Mouse (Mus musculus): ENCODE data around the gene Bin2. TPM values are rescaled to one million over a fixed set of nuclear protein-coding genes. Genes with fewer than 3 reads are reported as not detected.

Bin2 gene
- polyA plus RNA-seq, 1 experiment = 23.9 TPM

DNA sequence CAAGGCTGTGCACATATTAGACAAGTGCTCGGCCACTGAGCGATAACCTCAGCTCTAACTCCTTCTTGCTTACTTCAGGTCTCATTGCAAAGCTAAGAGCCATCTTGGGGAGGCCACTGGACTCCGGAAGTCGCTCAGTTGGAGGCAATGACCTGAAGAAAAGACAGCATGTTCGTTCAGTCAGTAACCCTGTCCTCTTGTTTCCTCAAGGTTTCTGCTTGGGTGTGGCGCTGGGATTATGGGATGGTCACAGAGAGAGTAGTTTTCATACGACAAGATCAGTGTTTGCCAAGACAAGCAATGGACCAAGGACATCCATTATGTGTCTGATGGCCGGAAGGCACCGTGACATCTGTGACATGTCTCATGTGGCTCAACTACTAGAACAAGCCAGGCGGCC, 5.2 kb upstream of the Bin2 start:
- WGBS = 85% methylated on average over 10 of the region's 10 CpGs
- H3K4me3 ChIP-seq (replicated peaks; ENCODE audit: extremely low read depth, low read depth, low read length) = no peak overlapping the region
- TF ChIP-seq POLR2A (IDR thresholded peaks at IDR 0.05; ENCODE audit: borderline replicate concordance, extremely low read depth, low read depth, low read length) (no peak), CTCF (IDR thresholded peaks at IDR 0.05; ENCODE audit: insufficient read depth, low read length) (no peak)
- H3K4me1 ChIP-seq (ENCODE audit: control insufficient read depth, insufficient read depth, low read length) = no peaks in the 10 kb centered on the region
- DNase-seq = no peak

DNA sequence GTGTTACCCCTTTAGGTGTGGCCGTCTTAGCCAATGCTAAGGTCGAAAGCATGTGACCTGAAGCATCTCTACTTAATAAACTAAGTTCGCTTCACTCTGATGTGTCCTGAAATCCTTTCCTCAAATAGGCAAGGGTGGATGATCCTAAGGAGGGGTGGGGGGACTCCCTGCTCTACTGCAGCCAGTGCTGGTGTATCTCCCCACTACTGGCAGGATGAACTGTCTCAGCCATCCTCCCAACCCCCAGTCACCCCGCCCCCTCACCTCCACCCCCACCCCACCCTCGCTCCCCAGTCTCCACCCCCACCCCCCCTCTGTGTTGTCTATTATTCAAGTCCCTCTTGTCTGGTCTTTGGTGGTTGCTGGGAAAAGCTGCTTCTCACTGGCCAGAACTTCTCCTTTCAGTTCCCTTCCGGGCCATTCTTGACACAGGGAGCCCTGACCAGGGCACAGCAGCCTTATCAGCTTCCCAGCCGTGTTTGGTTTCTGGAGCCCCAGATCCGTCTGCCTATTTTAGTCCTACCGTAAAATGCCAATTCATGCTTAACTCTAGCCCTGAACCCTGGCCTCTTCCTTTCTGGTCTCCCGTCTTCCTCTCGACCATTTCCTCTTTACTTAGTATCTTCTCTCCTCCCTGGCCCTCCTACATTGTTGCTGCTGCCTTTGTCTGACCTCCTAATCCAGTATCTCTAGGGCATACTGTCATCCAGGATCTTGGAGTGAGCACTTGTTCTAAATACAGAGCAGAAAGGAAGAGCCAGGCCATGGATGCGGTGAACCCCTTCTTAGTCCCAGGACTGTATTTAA, 4.4 kb upstream of the Bin2 start:
- DNase-seq = no peak
- WGBS = 36% methylated on average over 12 of the region's 12 CpGs

DNA sequence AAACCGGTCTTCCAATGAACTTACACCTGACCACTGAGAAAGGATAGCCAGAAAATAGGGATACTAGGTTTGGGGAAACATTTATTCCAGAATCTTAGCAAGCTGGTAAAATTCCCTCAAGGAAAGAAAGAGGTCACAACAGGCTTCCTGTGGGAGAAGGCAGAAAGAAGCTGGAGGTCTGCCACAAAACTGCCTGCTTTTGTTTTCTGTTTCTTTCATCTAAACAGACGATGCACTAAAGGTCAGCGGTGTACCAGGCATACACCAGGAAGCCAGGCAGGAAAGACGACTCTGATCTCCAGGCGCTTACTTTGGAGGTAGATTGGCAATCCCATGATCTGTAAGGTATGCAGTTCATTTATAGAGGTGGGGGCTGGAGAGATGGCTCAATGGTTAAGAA, 1.5 kb upstream of the Bin2 start:
- TF ChIP-seq CTCF (IDR thresholded peaks at IDR 0.05; ENCODE audit: insufficient read depth, low read length) (no peak), POLR2A (IDR thresholded peaks at IDR 0.05; ENCODE audit: borderline replicate concordance, extremely low read depth, low read depth, low read length) (no peak)
- no peak overlapping the region for H3K4me3 ChIP-seq (replicated peaks; ENCODE audit: extremely low read depth, low read depth, low read length)
- no peak for DNase-seq
- 0 out of 2 replicates have a peak, but pooled peaks cover 3% of the 10 kb centered on the region for H3K4me1 ChIP-seq (ENCODE audit: control insufficient read depth, insufficient read depth, low read length)
- 62% methylated on average over 5 of the region's 5 CpGs for WGBS

More for the DNA sequence above, 4.4 kb upstream of the Bin2 start:
- Histone ChIP-seq H3K4me1 (ENCODE audit: control insufficient read depth, insufficient read depth, low read length) (no peaks in the 10 kb centered on the region), H3K4me3 (replicated peaks; ENCODE audit: extremely low read depth, low read depth, low read length) (no peak overlapping the region)
- TF ChIP-seq POLR2A (IDR thresholded peaks at IDR 0.05; ENCODE audit: borderline replicate concordance, extremely low read depth, low read depth, low read length) (no peak), CTCF (IDR thresholded peaks at IDR 0.05; ENCODE audit: insufficient read depth, low read length) (no peak)

GRCm38 (mm10) chr15:100670004-100670403, 651 bp upstream of the Bin2 start:
- no peak for DNase-seq
- Histone ChIP-seq H3K4me3 (replicated peaks; ENCODE audit: extremely low read depth, low read depth, low read length) (no peak overlapping the region), H3K4me1 (ENCODE audit: control insufficient read depth, insufficient read depth, low read length) (0 out of 2 replicates have a peak, but pooled peaks cover 3% of the 10 kb centered on the region)
- WGBS = 81% methylated on average over 8 of the region's 8 CpGs
- TF ChIP-seq POLR2A (IDR thresholded peaks at IDR 0.05; ENCODE audit: borderline replicate concordance, extremely low read depth, low read depth, low read length) (no peak), CTCF (IDR thresholded peaks at IDR 0.05; ENCODE audit: insufficient read depth, low read length) (no peak)

DNA sequence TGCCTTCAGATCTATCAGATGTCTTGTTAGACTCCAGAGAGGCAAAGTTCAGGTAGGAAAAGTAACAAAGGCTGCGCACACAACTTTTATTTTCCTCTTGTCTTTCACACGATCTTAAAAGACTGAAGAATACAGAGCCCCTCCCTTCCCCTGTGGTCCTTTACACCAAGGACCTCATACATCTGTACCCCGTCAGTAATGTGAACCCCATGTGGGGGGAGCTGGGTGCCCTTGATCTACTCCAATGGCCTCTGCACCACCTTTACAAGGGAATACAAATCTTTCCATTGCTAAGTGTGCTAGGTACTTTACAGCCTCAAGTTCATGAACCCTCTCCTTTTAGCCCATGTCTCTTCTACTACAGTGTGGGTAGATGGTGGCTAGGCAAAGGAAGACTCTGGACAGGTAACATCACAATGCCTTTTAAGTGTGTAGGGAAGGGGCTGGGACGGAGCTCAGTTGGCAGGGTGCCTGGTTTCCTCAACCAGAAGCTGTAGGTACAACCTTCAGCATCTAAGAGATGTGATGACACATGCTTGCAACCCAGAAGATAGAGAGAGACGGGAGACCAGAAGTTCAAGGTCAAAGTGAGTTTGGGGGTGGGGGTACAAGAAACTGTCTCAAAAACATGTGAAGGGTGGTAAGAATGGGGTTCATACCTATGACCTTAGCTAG, 1.3 kb downstream of the Bin2 start:
- no peak for DNase-seq
- TF ChIP-seq POLR2A (IDR thresholded peaks at IDR 0.05; ENCODE audit: borderline replicate concordance, extremely low read depth, low read depth, low read length) = no peak
- peak overlapping the region; percentile 20 for H3K4me3 ChIP-seq (replicated peaks; ENCODE audit: extremely low read depth, low read depth, low read length)

GRCm38 (mm10) chr15:100667420-100667819, 1.9 kb downstream of the Bin2 start:
- WGBS = 58% methylated on average over 6 of the region's 6 CpGs
- no peak overlapping the region for H3K4me3 ChIP-seq (replicated peaks; ENCODE audit: extremely low read depth, low read depth, low read length)
- DNase-seq = no peak
- TF ChIP-seq POLR2A (IDR thresholded peaks at IDR 0.05; ENCODE audit: borderline replicate concordance, extremely low read depth, low read depth, low read length) = no peak
- TF ChIP-seq CTCF (IDR thresholded peaks at IDR 0.05; ENCODE audit: insufficient read depth, low read length) = no peak
- 0 out of 2 replicates have a peak, but pooled peaks cover 3% of the 10 kb centered on the region for H3K4me1 ChIP-seq (ENCODE audit: control insufficient read depth, insufficient read depth, low read length)

More for the DNA sequence above, 1.3 kb downstream of the Bin2 start:
- WGBS = 72% methylated on average over 5 of the region's 5 CpGs
- H3K4me1 ChIP-seq (ENCODE audit: control insufficient read depth, insufficient read depth, low read length) = 0 out of 2 replicates have a peak, but pooled peaks cover 3% of the 10 kb centered on the region

DNA sequence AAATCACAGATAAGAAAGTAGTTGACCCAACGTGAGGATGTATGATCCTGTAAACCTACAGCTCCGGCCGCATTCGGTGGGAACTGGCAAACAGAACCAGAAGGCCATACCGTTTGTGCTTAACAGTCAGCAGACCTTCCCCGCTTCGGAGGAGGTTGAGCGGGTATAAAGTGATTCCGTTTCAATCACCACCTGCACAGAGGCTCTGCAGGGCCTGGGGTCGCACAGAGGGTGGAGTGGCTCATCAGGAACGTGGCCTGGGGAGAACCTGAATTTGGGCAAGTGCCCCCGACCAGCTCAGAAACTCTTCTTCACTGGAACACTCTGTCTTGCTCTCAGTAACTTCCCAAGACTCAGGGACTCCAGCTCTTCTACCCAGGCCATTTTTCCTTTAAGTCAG, 2.5 kb downstream of the Bin2 start:
- no peak for TF ChIP-seq CTCF (IDR thresholded peaks at IDR 0.05; ENCODE audit: insufficient read depth, low read length)
- no peak for TF ChIP-seq POLR2A (IDR thresholded peaks at IDR 0.05; ENCODE audit: borderline replicate concordance, extremely low read depth, low read depth, low read length)
- no peak for DNase-seq
- Histone ChIP-seq H3K4me1 (ENCODE audit: control insufficient read depth, insufficient read depth, low read length) (0 out of 2 replicates have a peak, but pooled peaks cover 3% of the 10 kb centered on the region), H3K4me3 (replicated peaks; ENCODE audit: extremely low read depth, low read depth, low read length) (peak overlapping the region; percentile 12)
- 31% methylated on average over 12 of the region's 12 CpGs for WGBS

DNA sequence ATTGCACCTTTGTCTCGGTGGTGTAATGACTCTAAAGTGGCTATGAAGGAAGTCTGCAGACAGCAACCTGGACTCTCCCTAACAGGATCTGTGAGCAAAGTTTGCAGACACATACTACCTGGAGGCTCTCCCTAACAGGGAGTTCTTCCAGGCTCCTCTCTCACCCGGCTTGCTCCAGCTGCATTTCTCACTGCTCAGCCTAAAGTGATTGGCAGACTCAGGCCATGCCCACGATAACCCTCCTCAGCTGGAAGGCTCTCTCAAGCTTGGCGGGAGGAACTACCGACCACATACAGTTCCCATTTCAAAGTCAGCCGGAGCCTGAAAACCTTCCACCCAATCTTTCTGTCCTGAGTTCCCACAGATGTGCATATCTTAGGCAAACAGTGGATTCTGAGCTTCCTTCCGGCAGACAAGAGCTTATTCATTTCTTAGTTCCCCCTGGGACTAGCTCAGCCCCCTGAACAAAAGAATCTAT, 3.1 kb downstream of the Bin2 start:
- Histone ChIP-seq H3K4me3 (replicated peaks; ENCODE audit: extremely low read depth, low read depth, low read length) (no peak overlapping the region), H3K4me1 (ENCODE audit: control insufficient read depth, insufficient read depth, low read length) (0 out of 2 replicates have a peak, but pooled peaks cover 3% of the 10 kb centered on the region)
- 8% methylated on average over 7 of the region's 7 CpGs for WGBS
- no peak for TF ChIP-seq CTCF (IDR thresholded peaks at IDR 0.05; ENCODE audit: insufficient read depth, low read length)
- no peak for TF ChIP-seq POLR2A (IDR thresholded peaks at IDR 0.05; ENCODE audit: borderline replicate concordance, extremely low read depth, low read depth, low read length)
- DNase-seq = no peak

DNA sequence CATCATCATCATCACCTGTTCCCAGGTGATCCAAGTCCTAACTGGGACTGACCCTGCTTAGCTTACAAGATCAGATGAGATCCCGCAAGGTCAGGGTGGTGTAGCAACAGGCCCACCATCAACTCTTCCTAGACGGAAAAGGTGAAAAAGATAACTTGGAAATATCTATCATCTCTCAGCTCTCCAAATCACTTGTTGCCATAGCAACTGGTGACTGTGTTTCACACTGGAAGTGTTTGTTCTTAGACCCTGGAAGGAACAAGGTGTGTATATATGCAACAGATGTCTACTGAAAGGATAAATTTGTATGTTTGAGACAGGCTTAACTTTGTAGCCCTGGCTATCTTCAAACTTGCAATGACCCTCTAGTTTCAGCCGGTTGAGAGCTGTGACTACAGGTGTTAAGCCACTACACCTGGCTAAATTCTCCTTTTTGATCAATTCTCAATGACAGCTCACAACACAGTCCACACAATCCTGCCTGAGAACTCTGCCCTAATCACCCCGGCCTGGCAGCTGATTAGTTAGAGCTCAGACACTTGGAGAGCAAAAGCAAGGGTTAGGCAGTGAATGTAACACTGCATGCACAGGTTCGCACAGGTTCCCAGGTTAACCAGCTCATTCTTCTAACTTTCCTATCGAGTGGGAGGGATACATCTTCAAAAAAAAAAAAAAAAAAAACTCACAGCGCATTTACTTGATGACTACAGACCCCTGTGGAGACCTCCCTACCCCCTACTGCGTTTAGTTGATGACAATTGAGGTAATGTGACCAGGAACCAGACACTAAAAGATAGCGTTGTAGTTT, 3.7 kb downstream of the Bin2 start:
- Histone ChIP-seq H3K4me1 (ENCODE audit: control insufficient read depth, insufficient read depth, low read length) (0 out of 2 replicates have a peak, but pooled peaks cover 3% of the 10 kb centered on the region), H3K4me3 (replicated peaks; ENCODE audit: extremely low read depth, low read depth, low read length) (no peak overlapping the region)
- DNase-seq = no peak
- WGBS = 46% methylated on average over 9 of the region's 9 CpGs
- TF ChIP-seq POLR2A (IDR thresholded peaks at IDR 0.05; ENCODE audit: borderline replicate concordance, extremely low read depth, low read depth, low read length) (no peak), CTCF (IDR thresholded peaks at IDR 0.05; ENCODE audit: insufficient read depth, low read length) (no peak)
